Mouse (Mus musculus): ENCODE data around the gene Gfod1. TPM values are rescaled to one million over a fixed set of nuclear protein-coding genes. Genes with fewer than 3 reads are reported as not detected.

The Gfod1 gene
- total RNA-seq, 2 experiments from 2014 or later = 4.3 to 5.9 TPM

Other genes with a start within 250 kb of the Gfod1 start
- gene Tbc1d7, start 132.7 kb downstream of the Gfod1 start, total RNA-seq (2021) = 10 to 100 TPM; 26.0 to 26.4 TPM
- gene Sirt5, start 61.3 kb upstream of the Gfod1 start, total RNA-seq (2021) = 10 to 100 TPM; 15.8 to 17.6 TPM
- 100 to 1,000 TPM; 105 to 112 TPM for gene Nol7, start 94.2 kb upstream of the Gfod1 start, total RNA-seq (2021)
- gene Ranbp9, start 177.1 kb upstream of the Gfod1 start, total RNA-seq (2021) = 10 to 100 TPM; 36.9 to 40.5 TPM

Data from gastrocnemius, postnatal 36 days (tissue).